Mouse (Mus musculus) MEL (cell line): ENCODE results near the gene Pfdn6. TPM values are rescaled to one million over a fixed set of nuclear protein-coding genes. Genes with fewer than 3 reads are reported as not detected.
"Not testable (repeated sequence)": the region's sequence is repeated elsewhere in the genome, so short reads cannot be mapped to it uniquely, and the experiment has no call there.

Experiments
- DNase-seq: peaks from one replicate; pipeline ENCODE4 v3.0.0; 2011; ENCODE audit warnings: low read depth, low spot score
- H3K27ac ChIP-seq: 2 replicates; pipeline ENCODE4 v1.5.1; 2012; ENCODE audit warnings: low read depth, mild to moderate bottlenecking, control low read depth, low read length, moderate library complexity; ENCODE audit not compliant: control insufficient read depth
- H3K27me3 ChIP-seq, 2 experiments: fragments of 150-350 bp in 1 of 2; sonication (generic) in 1 of 2; 2 replicates each; pipeline ENCODE4 v1.6.1; 2012; ENCODE audit warnings: low read length in 2 of 2, mild to moderate bottlenecking in 2 of 2, improper control_type of control experiment in 1 of 2, moderate library complexity in 1 of 2; ENCODE audit not compliant: insufficient read depth in 2 of 2, control insufficient read depth in 1 of 2
- H3K36me3 ChIP-seq, 2 experiments: 2 replicates each; pipeline ENCODE4 v1.6.1; 2012 to 2014; ENCODE audit warnings: low read length in 2 of 2, improper control_type of control experiment in 1 of 2, inconsistent platforms in 1 of 2, mild to moderate bottlenecking in 1 of 2; ENCODE audit not compliant: insufficient read depth in 2 of 2, control insufficient read depth in 1 of 2
- H3K4me1 ChIP-seq, 2 experiments: fragments of 150-350 bp in 1 of 2; sonication (generic) in 1 of 2; 2 replicates each; pipeline ENCODE4 v1.6.1; 2012; ENCODE audit warnings: low read length in 2 of 2, improper control_type of control experiment in 1 of 2, mild to moderate bottlenecking in 1 of 2; ENCODE audit not compliant: insufficient read depth in 2 of 2, control insufficient read depth in 1 of 2
- H3K4me3 ChIP-seq, 2 experiments: fragments of 150-350 bp in 1 of 2; sonication (generic) in 1 of 2; 2 replicates each; pipeline ENCODE4 v1.5.1; 2012; ENCODE audit warnings: low read depth in 2 of 2, low read length in 2 of 2, mild to moderate bottlenecking in 2 of 2, moderate library complexity in 2 of 2, control low read depth in 1 of 2, improper control_type of control experiment in 1 of 2; ENCODE audit not compliant: control insufficient read depth in 1 of 2, insufficient read depth in 1 of 2
- H3K79me2 ChIP-seq: 2 replicates; pipeline ENCODE4 v1.6.1; 2012; ENCODE audit warnings: mild to moderate bottlenecking, low read length, moderate library complexity; ENCODE audit not compliant: control insufficient read depth, poor library complexity, insufficient read depth
- H3K9ac ChIP-seq: 2 replicates; pipeline ENCODE4 v1.6.1; 2012; ENCODE audit warnings: low read depth, mild to moderate bottlenecking, control low read depth, low read length, moderate library complexity; ENCODE audit not compliant: control insufficient read depth, poor library complexity, severe bottlenecking
- H3K9me3 ChIP-seq: fragments of 150-350 bp; sonication (generic); replicated peaks from 2 replicates; pipeline ENCODE4 v1.6.1; 2012; ENCODE audit warnings: mild to moderate bottlenecking, low read length, improper control_type of control experiment, moderate library complexity; ENCODE audit not compliant: insufficient read depth
- ELF1 ChIP-seq: IDR thresholded peaks from 2 replicates; pipeline ENCODE4 v1.6.1; 2014; ENCODE audit warnings: low read depth, mild to moderate bottlenecking, inconsistent platforms, low read length, improper control_type of control experiment, moderate library complexity
- EP300 ChIP-seq, 2 experiments: IDR thresholded peaks; 2 replicates each; pipeline ENCODE4 v1.6.1; 2011; ENCODE audit warnings: improper control_type of control experiment in 2 of 2, low read length in 2 of 2, low read depth in 1 of 2, mild to moderate bottlenecking in 1 of 2
- ETS1 ChIP-seq: IDR thresholded peaks from 2 replicates; pipeline ENCODE4 v1.6.1; 2012; ENCODE audit warnings: low read depth, mild to moderate bottlenecking, inconsistent platforms, low read length, improper control_type of control experiment, moderate library complexity
- GATA1 ChIP-seq: IDR thresholded peaks from 2 replicates; pipeline ENCODE4 v1.6.1; 2011; ENCODE audit warnings: low read depth, low read length, improper control_type of control experiment
- KAT2A ChIP-seq: conservative IDR thresholded peaks from 2 replicates; pipeline ENCODE4 v1.6.1; 2012; ENCODE audit warnings: low read depth, low read length, improper control_type of control experiment, inconsistent platforms
- MAZ ChIP-seq: IDR thresholded peaks from 2 replicates; pipeline ENCODE4 v1.6.1; 2012; ENCODE audit warnings: low read depth, mild to moderate bottlenecking, inconsistent platforms, low read length, improper control_type of control experiment
- MEF2A ChIP-seq: IDR thresholded peaks from 2 replicates; pipeline ENCODE4 v1.6.1; 2014; ENCODE audit warnings: low read depth, mild to moderate bottlenecking, inconsistent platforms, low read length, improper control_type of control experiment; ENCODE audit not compliant: poor library complexity, insufficient replicate concordance, severe bottlenecking; ENCODE audit errors: extremely low read depth
- NELFE ChIP-seq: IDR thresholded peaks from 2 replicates; pipeline ENCODE4 v1.6.1; 2011; ENCODE audit warnings: low read depth, low read length, improper control_type of control experiment
- POLR2A ChIP-seq, 2 experiments: IDR thresholded peaks; 2 replicates each; pipeline ENCODE4 v1.6.1; 2011 to 2012; ENCODE audit warnings: low read length in 2 of 2, mild to moderate bottlenecking in 2 of 2, control low read depth in 1 of 2, improper control_type of control experiment in 1 of 2, low read depth in 1 of 2, moderate library complexity in 1 of 2; ENCODE audit not compliant: control insufficient read depth in 1 of 2, insufficient read depth in 1 of 2, poor library complexity in 1 of 2
- RAD21 ChIP-seq: IDR thresholded peaks from 2 replicates; pipeline ENCODE4 v1.6.1; 2011; ENCODE audit warnings: mild to moderate bottlenecking, low read depth, low read length, improper control_type of control experiment
- TCF12 ChIP-seq: IDR thresholded peaks from 2 replicates; pipeline ENCODE4 v1.6.1; 2014; ENCODE audit warnings: low read depth, mild to moderate bottlenecking, inconsistent platforms, low read length, improper control_type of control experiment, moderate library complexity
- UBTF ChIP-seq: IDR thresholded peaks from 2 replicates; pipeline ENCODE4 v1.6.1; 2012; ENCODE audit warnings: low read depth, mild to moderate bottlenecking, inconsistent platforms, low read length, improper control_type of control experiment, moderate library complexity, borderline replicate concordance; ENCODE audit not compliant: insufficient read depth
- ZC3H11A ChIP-seq: IDR thresholded peaks from 2 replicates; pipeline ENCODE4 v1.6.1; 2012; ENCODE audit warnings: low read depth, mild to moderate bottlenecking, inconsistent platforms, low read length, improper control_type of control experiment
- ZNF384 ChIP-seq: IDR thresholded peaks from 2 replicates; pipeline ENCODE4 v1.6.1; 2012; ENCODE audit warnings: low read depth, mild to moderate bottlenecking, inconsistent platforms, low read length, improper control_type of control experiment
- polyA plus RNA-seq, 2 experiments: library from polyadenylated mRNA; stranded (reverse) in 1 of 2; unstranded in 1 of 2; fragments of >175 nt in 1 of 2; fragments of >200 nt in 1 of 2; gene quantifications; 2 replicates each; pipeline versions ENCODE4 v1.2.1 to v1.2.4; 2012; ENCODE audit warnings: low replicate concordance in 2 of 2, low read depth in 1 of 2; ENCODE audit not compliant: insufficient read length in 2 of 2, insufficient read depth in 1 of 2, missing spikeins in 1 of 2
- total RNA-seq: library from RNA; depleted of rRNA; stranded (reverse); fragments of 300-350 nt; gene quantifications from 2 replicates; pipeline ENCODE4 v1.2.3, GENCODE M21; 2012

Pfdn6 gene
- total and polyA plus RNA-seq, 3 experiments: 222 to 239 TPM; not detected in 1

DNA sequence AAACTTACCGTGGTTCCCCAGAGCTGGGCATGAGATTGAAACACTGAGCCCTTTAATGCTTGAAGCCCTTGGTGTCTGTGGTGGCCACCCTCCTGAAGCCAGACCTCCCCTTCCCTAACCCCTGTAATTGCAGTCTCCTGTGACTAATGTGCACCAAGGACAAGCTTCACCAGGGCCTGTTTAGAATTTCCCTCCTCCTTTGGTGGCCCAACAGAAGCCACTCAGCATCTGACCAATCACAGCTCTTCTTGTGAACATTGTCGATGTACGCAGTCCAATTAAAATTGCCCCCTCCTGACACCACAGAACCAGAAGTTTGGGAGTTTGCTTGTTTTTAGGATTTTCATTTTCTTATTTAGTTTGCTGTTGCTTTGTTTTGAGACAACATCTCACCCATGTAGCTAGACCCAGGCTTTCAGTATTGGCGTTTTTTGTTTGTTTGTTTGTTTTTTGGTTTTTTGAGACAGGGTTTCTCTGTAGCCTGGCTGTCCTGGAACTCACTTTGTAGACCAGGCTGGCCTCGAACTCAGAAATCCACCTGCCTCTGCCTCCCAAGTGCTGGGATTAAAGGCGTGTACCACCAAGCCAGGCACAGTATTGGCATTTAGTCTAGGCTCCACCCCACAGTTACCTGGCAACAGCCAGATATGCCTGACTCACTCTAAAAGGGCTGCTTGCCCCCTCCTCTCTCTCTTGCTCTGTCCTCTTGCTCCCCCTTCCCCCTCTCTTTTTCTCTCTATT lies 36.1 kb downstream of the Pfdn6 start:
- peak in 1 of 2 experiments; percentile 37; a peak in 1 of 4 replicates for TF ChIP-seq POLR2A (IDR thresholded peaks at IDR 0.05; ENCODE audit: control insufficient read depth in 1 of 2, insufficient read depth in 1 of 2, low read depth in 1 of 2, low read length in 2 of 2, poor library complexity in 1 of 2)
- DNase-seq: peak; percentile 77
- Histone ChIP-seq H3K27ac (peak overlapping the region; percentile 73), H3K4me3 (peak overlapping the region in 1 of 2 experiments; percentile 6; a peak in 1 of 4 replicates), H3K36me3 (peaks cover 0 to 25% of the 10 kb centered on the region in 2 experiments; a peak in 2 of 4 replicates), H3K4me1 (peaks cover 13 to 38% of the 10 kb centered on the region in 2 experiments), H3K9ac (peak overlapping the region; percentile 24)
- not testable (repeated sequence) for H3K27me3 ChIP-seq, H3K9me3 ChIP-seq, H3K79me2 ChIP-seq

DNA sequence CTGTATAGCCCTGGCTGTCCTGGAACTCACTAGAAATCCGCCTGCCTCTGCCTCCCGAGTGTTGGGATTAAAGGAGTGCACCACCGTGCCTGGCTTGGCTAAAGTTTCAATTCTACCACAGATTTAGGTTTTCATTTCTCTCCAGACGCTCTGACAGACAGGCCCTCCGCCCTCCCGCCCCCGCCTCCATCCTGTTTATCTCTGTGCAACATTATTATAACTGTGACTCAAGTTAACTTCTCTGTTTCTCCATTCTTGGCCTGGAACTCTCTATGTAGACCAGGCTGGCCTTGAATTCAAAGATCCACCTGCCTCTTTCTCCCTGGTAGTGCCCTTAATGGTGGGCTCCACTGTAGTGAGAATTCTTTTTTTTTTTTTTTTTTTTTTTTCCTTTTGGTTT lies 37.7 kb downstream of the Pfdn6 start:
- Histone ChIP-seq H3K4me3 (peak overlapping the region in 1 of 2 experiments; percentile 45; a peak in 2 of 4 replicates), H3K36me3 (peaks cover 0 to 30% of the 10 kb centered on the region in 2 experiments; a peak in 2 of 4 replicates), H3K27me3 (no peaks in the 10 kb centered on the region), H3K9me3 (no peaks in the 10 kb centered on the region), H3K79me2 (no peaks in the 10 kb centered on the region), H3K9ac (0 out of 2 replicates have a peak overlapping the region, but pooled peaks have one; percentile 11), H3K27ac (peak overlapping the region; percentile 73), H3K4me1 (peaks cover 19 to 47% of the 10 kb centered on the region in 2 experiments)
- peak; percentile 79 for DNase-seq
- TF ChIP-seq RAD21 (no peak), ZC3H11A (no peak), ETS1 (peak; percentile 24; the same call in 1 of the 2 replicates), EP300 (IDR thresholded peaks at IDR 0.05; ENCODE audit: low read depth in 1 of 2, low read length in 2 of 2) (peak in 1 of 2 experiments; percentile 43; a peak in 1 of 4 replicates), MAZ (0 out of 2 replicates have a peak, but pooled peaks have one; percentile 21), NELFE (no peak), KAT2A (no peak), UBTF (no peak), MEF2A (no peak), ELF1 (no peak), ZNF384 (peak; percentile 3; the same call in 1 of the 2 replicates), GATA1 (0 out of 2 replicates have a peak, but pooled peaks have one; percentile 9), TCF12 (no peak)
